Mouse (Mus musculus): ENCODE results near the gene Klhl36. TPM values are rescaled to one million over a fixed set of nuclear protein-coding genes. Genes with fewer than 3 reads are reported as not detected.

Gene Klhl36
- polyA plus RNA-seq, 1 experiment from 2014 or later: 10.2 TPM

DNA sequence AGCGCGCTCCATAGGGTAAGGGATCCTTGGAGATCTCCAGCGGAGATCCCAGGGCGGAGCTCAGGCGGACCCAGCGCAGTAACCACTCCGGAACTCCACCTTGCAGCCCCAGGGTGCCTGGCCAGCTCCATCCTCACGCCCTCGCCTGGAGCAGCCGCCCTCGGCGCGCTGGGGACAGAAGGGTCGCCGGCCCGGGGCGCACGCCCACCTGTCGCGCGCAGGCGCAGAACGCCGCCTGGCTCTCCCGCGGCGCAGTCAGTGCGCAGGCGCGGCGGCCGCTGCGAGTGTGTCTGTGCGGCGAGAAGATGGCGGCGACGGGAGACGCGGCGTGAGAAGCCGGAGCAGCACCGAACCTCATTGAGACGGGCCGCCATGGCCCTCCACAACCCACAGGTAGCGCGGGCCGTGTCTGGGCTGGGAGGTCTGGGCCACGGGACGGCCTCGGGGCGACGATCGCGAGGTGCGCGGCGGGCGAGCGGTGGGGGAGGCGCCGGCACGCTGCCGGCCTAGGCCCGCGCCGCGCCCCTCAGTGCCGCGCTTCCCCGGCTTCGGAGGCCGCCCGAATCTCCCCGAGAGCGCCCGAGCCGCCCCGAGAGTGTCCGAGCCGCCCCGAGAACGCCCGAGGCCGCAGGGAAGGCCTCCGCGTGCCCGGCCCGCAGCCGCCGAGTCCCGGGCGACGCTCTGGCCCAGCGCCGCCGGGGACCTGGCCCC lies 48.6 kb downstream of the Klhl36 start, which contains the start of gene Gm20388:
Gm20388 (plus strand) TSS at position 295 of the 711 bp plus-strand sequence.
- Histone ChIP-seq H3K27me3 (ENCODE audit: control insufficient read depth, insufficient read depth, low read length) (no peaks in the 10 kb centered on the region), H3K4me3 (ENCODE audit: low read depth, low read length) (peak within 1 kb of the TSS; percentile 88), H3K36me3 (ENCODE audit: control insufficient read depth, insufficient read depth, low read length) (no peaks in the 10 kb centered on the region), H3K4me1 (ENCODE audit: control insufficient read depth, insufficient read depth, low read length) (peaks cover 34% of the 10 kb centered on the region), H3K27ac (ENCODE audit: low read depth, low read length) (peak within 1 kb of the TSS; percentile 85), H3K9ac (ENCODE audit: low read length) (peak within 1 kb of the TSS; percentile 96), H3K9me3 (ENCODE audit: control insufficient read depth, low read length) (no peaks in the 10 kb centered on the region), H3K4me2 (peak within 1 kb of the TSS; percentile 88)
- WGBS: under 1% methylated on average over 89 of the region's 97 CpGs
- ATAC-seq (ENCODE audit: low FRiP score) (peak; percentile 96), DNase-seq (ENCODE audit: low spot score, missing footprints) (peak; percentile 100)

GRCm38 (mm10) chr8:119911258-119911962 lies 49.3 kb downstream of the Klhl36 start:
- peak overlapping the region; percentile 96 for H3K9ac ChIP-seq (ENCODE audit: low read length)
- H3K27me3 ChIP-seq (ENCODE audit: control insufficient read depth, insufficient read depth, low read length): no peaks in the 10 kb centered on the region
- peaks cover 34% of the 10 kb centered on the region for H3K4me1 ChIP-seq (ENCODE audit: control insufficient read depth, insufficient read depth, low read length)
- DNase-seq (ENCODE audit: low spot score, missing footprints) (no peak), ATAC-seq (ENCODE audit: low FRiP score) (peak; percentile 70)
- peak overlapping the region; percentile 85 for H3K27ac ChIP-seq (ENCODE audit: low read depth, low read length)
- H3K9me3 ChIP-seq (ENCODE audit: control insufficient read depth, low read length): no peaks in the 10 kb centered on the region
- H3K36me3 ChIP-seq (ENCODE audit: control insufficient read depth, insufficient read depth, low read length): no peaks in the 10 kb centered on the region
- WGBS: under 1% methylated on average over 30 of the region's 30 CpGs
- peak overlapping the region; percentile 88 for H3K4me2 ChIP-seq
- H3K4me3 ChIP-seq (ENCODE audit: low read depth, low read length): peak overlapping the region; percentile 88

DNA sequence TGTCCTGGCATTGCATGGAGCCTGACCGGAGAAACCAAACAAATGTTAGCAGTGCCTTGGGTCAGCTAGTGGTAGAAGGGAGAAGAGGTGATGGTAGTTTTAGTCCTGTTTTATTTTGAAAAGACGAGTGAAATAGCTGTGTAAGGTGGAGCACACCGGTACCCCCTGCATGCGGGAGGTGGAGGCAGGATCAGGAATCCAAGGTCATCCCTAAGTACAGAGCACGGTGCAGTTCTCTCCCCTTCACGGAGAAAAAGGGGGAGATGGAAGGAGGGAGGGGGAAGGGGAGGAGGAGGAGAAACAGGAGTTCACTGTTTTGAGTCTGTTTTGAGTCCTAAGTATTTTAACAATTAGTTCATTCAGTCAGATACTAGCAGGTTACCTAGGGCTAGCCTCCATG lies 50.6 kb downstream of the Klhl36 start:
- H3K9me3 ChIP-seq (ENCODE audit: control insufficient read depth, low read length): no peaks in the 10 kb centered on the region
- WGBS: 44% methylated on average over 6 of the region's 6 CpGs
- peak overlapping the region; percentile 41; the same call in 1 of the 2 replicates for H3K9ac ChIP-seq (ENCODE audit: low read length)
- H3K27ac ChIP-seq (ENCODE audit: low read depth, low read length): no peak overlapping the region
- peak overlapping the region; percentile 88 for H3K4me3 ChIP-seq (ENCODE audit: low read depth, low read length)
- H3K4me2 ChIP-seq: peak overlapping the region; percentile 88
- H3K27me3 ChIP-seq (ENCODE audit: control insufficient read depth, insufficient read depth, low read length): no peaks in the 10 kb centered on the region
- no peak for ATAC-seq (ENCODE audit: low FRiP score)
- no peaks in the 10 kb centered on the region for H3K36me3 ChIP-seq (ENCODE audit: control insufficient read depth, insufficient read depth, low read length)
- DNase-seq (ENCODE audit: low spot score, missing footprints): no peak
- peaks cover 37% of the 10 kb centered on the region for H3K4me1 ChIP-seq (ENCODE audit: control insufficient read depth, insufficient read depth, low read length)

DNA sequence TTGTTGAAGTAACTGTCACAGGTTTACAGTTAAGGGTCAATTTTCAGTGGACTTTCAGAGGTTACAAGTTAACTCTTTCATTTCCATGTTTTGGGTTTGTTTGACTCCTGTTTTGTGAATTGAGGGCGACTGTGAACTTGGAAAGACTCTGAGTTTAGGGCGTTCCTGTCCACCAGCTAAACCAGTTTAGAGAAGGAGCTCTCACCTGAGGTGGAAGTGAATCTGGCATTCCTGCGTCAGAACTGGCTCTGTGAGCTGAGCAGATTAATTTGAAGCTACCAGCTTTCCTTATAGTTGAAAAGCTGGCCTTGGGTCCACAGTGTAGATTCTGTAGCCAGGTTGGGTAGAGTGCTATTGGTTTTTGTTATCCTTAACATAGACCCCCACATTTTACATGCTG lies 51.1 kb downstream of the Klhl36 start:
- Histone ChIP-seq H3K4me1 (ENCODE audit: control insufficient read depth, insufficient read depth, low read length) (peaks cover 37% of the 10 kb centered on the region), H3K9me3 (ENCODE audit: control insufficient read depth, low read length) (no peaks in the 10 kb centered on the region), H3K27ac (ENCODE audit: low read depth, low read length) (no peak overlapping the region), H3K9ac (ENCODE audit: low read length) (no peak overlapping the region), H3K4me3 (ENCODE audit: low read depth, low read length) (no peak overlapping the region), H3K4me2 (peak overlapping the region; percentile 88), H3K27me3 (ENCODE audit: control insufficient read depth, insufficient read depth, low read length) (no peaks in the 10 kb centered on the region), H3K36me3 (ENCODE audit: control insufficient read depth, insufficient read depth, low read length) (no peaks in the 10 kb centered on the region)
- ATAC-seq (ENCODE audit: low FRiP score) (no peak), DNase-seq (ENCODE audit: low spot score, missing footprints) (no peak)
- 79% methylated on average over 3 of the region's 3 CpGs for WGBS

GRCm38 (mm10) chr8:119914161-119914560 lies 52.1 kb downstream of the Klhl36 start:
- H3K4me1 ChIP-seq (ENCODE audit: control insufficient read depth, insufficient read depth, low read length): peaks cover 37% of the 10 kb centered on the region
- ATAC-seq (ENCODE audit: low FRiP score): no peak
- DNase-seq (ENCODE audit: low spot score, missing footprints): no peak
- no peak overlapping the region for H3K27ac ChIP-seq (ENCODE audit: low read depth, low read length)
- WGBS: 67% methylated on average over 2 of the region's 2 CpGs
- H3K27me3 ChIP-seq (ENCODE audit: control insufficient read depth, insufficient read depth, low read length): no peaks in the 10 kb centered on the region
- H3K9ac ChIP-seq (ENCODE audit: low read length): 0 out of 2 replicates have a peak overlapping the region, but pooled peaks have one; percentile 16
- no peaks in the 10 kb centered on the region for H3K9me3 ChIP-seq (ENCODE audit: control insufficient read depth, low read length)
- H3K4me2 ChIP-seq: no peak overlapping the region
- no peaks in the 10 kb centered on the region for H3K36me3 ChIP-seq (ENCODE audit: control insufficient read depth, insufficient read depth, low read length)
- H3K4me3 ChIP-seq (ENCODE audit: low read depth, low read length): no peak overlapping the region

- no peak overlapping the region for H3K4me2 ChIP-seq
- WGBS: 93% methylated on average over 4 of the region's 4 CpGs
- ATAC-seq (ENCODE audit: low FRiP score) (no peak), DNase-seq (ENCODE audit: low spot score, missing footprints) (no peak)
- no peak overlapping the region for H3K4me3 ChIP-seq (ENCODE audit: low read depth, low read length)
- H3K27me3 ChIP-seq (ENCODE audit: control insufficient read depth, insufficient read depth, low read length): no peaks in the 10 kb centered on the region
- peaks cover 37% of the 10 kb centered on the region for H3K4me1 ChIP-seq (ENCODE audit: control insufficient read depth, insufficient read depth, low read length)
- no peaks in the 10 kb centered on the region for H3K9me3 ChIP-seq (ENCODE audit: control insufficient read depth, low read length)
- H3K36me3 ChIP-seq (ENCODE audit: control insufficient read depth, insufficient read depth, low read length): no peaks in the 10 kb centered on the region
- H3K27ac ChIP-seq (ENCODE audit: low read depth, low read length): no peak overlapping the region
- H3K9ac ChIP-seq (ENCODE audit: low read length): no peak overlapping the region
These were observed 53.2 kb downstream of the Klhl36 start for GRCm38 (mm10) chr8:119915298-119915697.

DNA sequence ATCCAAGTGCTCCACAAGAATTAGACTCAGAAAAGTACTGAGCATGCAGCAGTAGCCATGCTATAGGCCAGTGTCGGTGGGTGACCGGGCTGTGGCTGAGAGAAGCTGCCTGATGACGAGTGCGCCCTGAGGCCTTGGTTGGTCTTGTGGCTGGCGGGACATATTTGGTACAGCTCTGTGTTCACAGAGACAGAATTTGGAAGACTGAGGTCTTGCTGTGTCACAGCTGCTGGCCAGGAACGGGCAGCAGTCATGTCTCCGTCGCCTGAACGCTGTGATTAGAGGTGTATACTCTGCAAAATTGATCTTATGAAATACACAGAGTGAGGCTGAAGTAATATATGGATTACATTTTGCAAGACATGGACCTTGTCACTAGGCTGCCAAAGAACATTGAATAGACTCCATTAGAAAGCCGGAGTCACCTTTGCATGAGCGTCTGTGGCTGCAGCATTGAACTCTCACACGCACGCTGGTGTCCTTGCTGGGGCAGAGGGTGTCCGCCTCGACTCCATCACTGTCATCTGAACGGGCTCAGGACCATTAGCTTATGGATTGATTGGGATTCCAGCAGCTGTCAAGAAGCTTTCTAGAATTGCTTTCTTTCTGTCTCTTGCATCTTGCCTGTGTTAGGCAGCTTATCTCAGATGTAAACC lies 54.3 kb downstream of the Klhl36 start:
- Histone ChIP-seq H3K9ac (ENCODE audit: low read length) (no peak overlapping the region), H3K27me3 (ENCODE audit: control insufficient read depth, insufficient read depth, low read length) (no peaks in the 10 kb centered on the region), H3K4me3 (ENCODE audit: low read depth, low read length) (no peak overlapping the region), H3K4me2 (no peak overlapping the region), H3K4me1 (ENCODE audit: control insufficient read depth, insufficient read depth, low read length) (peaks cover 37% of the 10 kb centered on the region), H3K36me3 (ENCODE audit: control insufficient read depth, insufficient read depth, low read length) (no peaks in the 10 kb centered on the region), H3K9me3 (ENCODE audit: control insufficient read depth, low read length) (no peaks in the 10 kb centered on the region), H3K27ac (ENCODE audit: low read depth, low read length) (no peak overlapping the region)
- no peak for DNase-seq (ENCODE audit: low spot score, missing footprints)
- ATAC-seq (ENCODE audit: low FRiP score): no peak
- WGBS: 86% methylated on average over 16 of the region's 16 CpGs

GRCm38 (mm10) chr8:119917415-119917814 lies 55.3 kb downstream of the Klhl36 start:
- Histone ChIP-seq H3K4me2 (no peak overlapping the region), H3K36me3 (ENCODE audit: control insufficient read depth, insufficient read depth, low read length) (no peaks in the 10 kb centered on the region), H3K9ac (ENCODE audit: low read length) (no peak overlapping the region), H3K4me3 (ENCODE audit: low read depth, low read length) (no peak overlapping the region), H3K9me3 (ENCODE audit: control insufficient read depth, low read length) (no peaks in the 10 kb centered on the region), H3K4me1 (ENCODE audit: control insufficient read depth, insufficient read depth, low read length) (peaks cover 30% of the 10 kb centered on the region), H3K27me3 (ENCODE audit: control insufficient read depth, insufficient read depth, low read length) (no peaks in the 10 kb centered on the region), H3K27ac (ENCODE audit: low read depth, low read length) (no peak overlapping the region)
- no peak for ATAC-seq (ENCODE audit: low FRiP score)
- no peak for DNase-seq (ENCODE audit: low spot score, missing footprints)
- 87% methylated on average over 3 of the region's 3 CpGs for WGBS

- WGBS: 94% methylated on average over 1 of the region's 1 CpGs
- H3K4me1 ChIP-seq (ENCODE audit: control insufficient read depth, insufficient read depth, low read length): peaks cover 22% of the 10 kb centered on the region
These were observed 56.1 kb downstream of the Klhl36 start for GRCm38 (mm10) chr8:119918155-119918567.

More at GRCm38 (mm10) chr8:119918155-119918567, 56.1 kb downstream of the Klhl36 start:
- H3K36me3 ChIP-seq (ENCODE audit: control insufficient read depth, insufficient read depth, low read length): no peaks in the 10 kb centered on the region
- no peak overlapping the region for H3K27ac ChIP-seq (ENCODE audit: low read depth, low read length)
- H3K4me2 ChIP-seq: no peak overlapping the region
- no peaks in the 10 kb centered on the region for H3K9me3 ChIP-seq (ENCODE audit: control insufficient read depth, low read length)
- ATAC-seq (ENCODE audit: low FRiP score) (no peak), DNase-seq (ENCODE audit: low spot score, missing footprints) (no peak)
- H3K9ac ChIP-seq (ENCODE audit: low read length): no peak overlapping the region
- no peak overlapping the region for H3K4me3 ChIP-seq (ENCODE audit: low read depth, low read length)
- H3K27me3 ChIP-seq (ENCODE audit: control insufficient read depth, insufficient read depth, low read length): no peaks in the 10 kb centered on the region

Data from midbrain, embryonic 11.5 days (tissue).